Mouse (Mus musculus): ENCODE measurements at regions not wholly inside any gene's neighbourhood (a gene's known extent, or its start where the extent isn't known, plus 50 kb on each side); places are given as distances from the start of the nearest gene placed in this dataset.

GRCm38 (mm10) chr19:27498278-27498677 lies 68.7 kb upstream of the Pum3 start:
- TF ChIP-seq CTCF (IDR thresholded peaks at IDR 0.05) (no peak), EP300 (IDR thresholded peaks at IDR 0.05; ENCODE audit: insufficient read depth, low read depth, low read length) (no peak), POLR2A (IDR thresholded peaks at IDR 0.05; ENCODE audit: insufficient read depth, low read depth, low read length) (no peak)
- Histone ChIP-seq H3K4me3 (no peak overlapping the region), H3K27me3 (ENCODE audit: control insufficient read depth, insufficient read depth, low read length) (no peaks in the 10 kb centered on the region), H3K36me3 (ENCODE audit: control insufficient read depth, insufficient read depth, low read length) (no peaks in the 10 kb centered on the region), H3K9ac (ENCODE audit: low read depth, low read length) (no peak overlapping the region), H3K27ac (no peak overlapping the region), H3K4me1 (ENCODE audit: control insufficient read depth, insufficient read depth, low read length) (no peaks in the 10 kb centered on the region), H3K79me2 (replicated peaks; ENCODE audit: control insufficient read depth, insufficient read depth, low read length) (no peaks in the 10 kb centered on the region)
- WGBS: 39% methylated on average over 4 of the region's 4 CpGs
- intact Hi-C loops (cut with DNase I): no loop called here
- no peak for DNase-seq

- peak; percentile 23 to 42 for DNase-seq
- H3K9ac ChIP-seq (ENCODE audit: low read depth, low read length): no peak overlapping the region
- no peak overlapping the region for H3K4me3 ChIP-seq
- no peak for TF ChIP-seq POLR2A (IDR thresholded peaks at IDR 0.05; ENCODE audit: insufficient read depth, low read depth, low read length)
- TF ChIP-seq CTCF (IDR thresholded peaks at IDR 0.05): no peak
- no peak for TF ChIP-seq EP300 (IDR thresholded peaks at IDR 0.05; ENCODE audit: insufficient read depth, low read depth, low read length)
- no peak overlapping the region for H3K27ac ChIP-seq
- no peaks in the 10 kb centered on the region for H3K36me3 ChIP-seq (ENCODE audit: control insufficient read depth, insufficient read depth, low read length)
- WGBS: 72% methylated on average over 8 of the region's 8 CpGs
- no peaks in the 10 kb centered on the region for H3K4me1 ChIP-seq (ENCODE audit: control insufficient read depth, insufficient read depth, low read length)
- intact Hi-C loops (cut with DNase I): no loop called here
- no peaks in the 10 kb centered on the region for H3K27me3 ChIP-seq (ENCODE audit: control insufficient read depth, insufficient read depth, low read length)
- H3K79me2 ChIP-seq (replicated peaks; ENCODE audit: control insufficient read depth, insufficient read depth, low read length): no peaks in the 10 kb centered on the region
Measured at GRCm38 (mm10) chr19:27492468-27492867, 62.8 kb upstream of the Pum3 start.

- H3K4me3 ChIP-seq: no peak overlapping the region
- no peak overlapping the region for H3K9ac ChIP-seq (ENCODE audit: low read depth, low read length)
- no peak for TF ChIP-seq CTCF (IDR thresholded peaks at IDR 0.05)
- TF ChIP-seq POLR2A (IDR thresholded peaks at IDR 0.05; ENCODE audit: insufficient read depth, low read depth, low read length): no peak
- TF ChIP-seq EP300 (IDR thresholded peaks at IDR 0.05; ENCODE audit: insufficient read depth, low read depth, low read length): no peak
- no peaks in the 10 kb centered on the region for H3K79me2 ChIP-seq (replicated peaks; ENCODE audit: control insufficient read depth, insufficient read depth, low read length)
- H3K27me3 ChIP-seq (ENCODE audit: control insufficient read depth, insufficient read depth, low read length): no peaks in the 10 kb centered on the region
- no peak for DNase-seq
- intact Hi-C loops (cut with DNase I): no loop called here
- no peaks in the 10 kb centered on the region for H3K4me1 ChIP-seq (ENCODE audit: control insufficient read depth, insufficient read depth, low read length)
- H3K27ac ChIP-seq: no peak overlapping the region
- H3K36me3 ChIP-seq (ENCODE audit: control insufficient read depth, insufficient read depth, low read length): no peaks in the 10 kb centered on the region
- WGBS: 87% methylated on average over 5 of the region's 5 CpGs
Measured at GRCm38 (mm10) chr19:27491873-27492272, 62.2 kb upstream of the Pum3 start.

- no peak overlapping the region for H3K27ac ChIP-seq
- H3K4me1 ChIP-seq (ENCODE audit: control insufficient read depth, insufficient read depth, low read length): no peaks in the 10 kb centered on the region
- intact Hi-C loops (cut with DNase I): no loop called here
- no peaks in the 10 kb centered on the region for H3K36me3 ChIP-seq (ENCODE audit: control insufficient read depth, insufficient read depth, low read length)
- H3K9ac ChIP-seq (ENCODE audit: low read depth, low read length): no peak overlapping the region
- H3K79me2 ChIP-seq (replicated peaks; ENCODE audit: control insufficient read depth, insufficient read depth, low read length): no peaks in the 10 kb centered on the region
- no peak for DNase-seq
- 62% methylated on average over 4 of the region's 4 CpGs for WGBS
- H3K4me3 ChIP-seq: no peak overlapping the region
- no peak for TF ChIP-seq CTCF (IDR thresholded peaks at IDR 0.05)
- no peak for TF ChIP-seq POLR2A (IDR thresholded peaks at IDR 0.05; ENCODE audit: insufficient read depth, low read depth, low read length)
- no peak for TF ChIP-seq EP300 (IDR thresholded peaks at IDR 0.05; ENCODE audit: insufficient read depth, low read depth, low read length)
- H3K27me3 ChIP-seq (ENCODE audit: control insufficient read depth, insufficient read depth, low read length): no peaks in the 10 kb centered on the region
Measured at GRCm38 (mm10) chr19:27489053-27489452, 59.4 kb upstream of the Pum3 start.

Measured in heart, adult 2 months (tissue).